Mouse (Mus musculus): ENCODE results near the gene Ubap1. TPM values are rescaled to one million over a fixed set of nuclear protein-coding genes. Genes with fewer than 3 reads are reported as not detected.

Ubap1 gene
- polyA plus RNA-seq (2012; ENCODE audit: insufficient read depth, low replicate concordance), result 5.1 and 28.5 TPM in 2 replicates

DNA sequence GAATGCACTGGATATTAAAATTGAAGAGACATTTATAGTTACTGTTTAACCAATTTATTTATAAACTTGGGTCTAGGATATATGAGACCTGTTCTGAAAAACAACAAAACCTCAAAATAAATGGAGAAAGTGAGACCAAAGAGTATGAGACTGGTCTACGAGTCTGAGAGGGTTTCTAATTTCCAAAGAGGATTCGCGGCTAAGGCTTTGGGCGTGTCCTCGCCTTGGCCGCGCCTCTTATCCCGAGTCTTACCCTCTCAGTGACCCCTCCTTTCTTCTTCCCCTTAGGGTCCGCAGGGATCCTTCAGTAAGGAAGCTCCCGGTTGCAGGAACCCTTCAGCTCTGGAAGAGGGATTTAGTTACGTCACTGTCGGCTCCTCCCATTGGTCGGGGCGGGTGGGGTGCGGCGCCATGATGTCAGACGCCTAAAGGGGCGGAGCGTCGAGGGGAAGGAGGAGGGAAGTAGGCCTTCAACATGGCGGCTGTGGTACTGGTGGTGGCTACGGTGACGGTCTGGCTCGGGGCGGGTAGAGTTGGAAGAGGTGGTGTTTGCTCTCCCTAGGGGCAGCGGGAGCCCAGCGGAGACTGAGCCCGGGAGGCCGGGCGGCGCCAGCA lies at the start of gene Ubap1:
TSS of gene Ubap1 (plus strand) at position 413 of the 615 bp plus-strand sequence.
- no peak for TF ChIP-seq GATA1 (IDR thresholded peaks at IDR 0.05; ENCODE audit: borderline replicate concordance, low read length)
- TF ChIP-seq FLI1 (IDR thresholded peaks at IDR 0.05; ENCODE audit: low read length), result no peak
- H3K4me3 ChIP-seq (replicated peaks), result peak within 1 kb of the TSS; percentile 97
- H3K27me3 ChIP-seq (replicated peaks), result no peaks in the 10 kb centered on the region
- H3K4me1 ChIP-seq, result peaks cover 46% of the 10 kb centered on the region
- H3K36me3 ChIP-seq (replicated peaks; ENCODE audit: low read length), result peaks cover 12% of the 10 kb centered on the region
- no peaks in the 10 kb centered on the region for H3K9me3 ChIP-seq

DNA sequence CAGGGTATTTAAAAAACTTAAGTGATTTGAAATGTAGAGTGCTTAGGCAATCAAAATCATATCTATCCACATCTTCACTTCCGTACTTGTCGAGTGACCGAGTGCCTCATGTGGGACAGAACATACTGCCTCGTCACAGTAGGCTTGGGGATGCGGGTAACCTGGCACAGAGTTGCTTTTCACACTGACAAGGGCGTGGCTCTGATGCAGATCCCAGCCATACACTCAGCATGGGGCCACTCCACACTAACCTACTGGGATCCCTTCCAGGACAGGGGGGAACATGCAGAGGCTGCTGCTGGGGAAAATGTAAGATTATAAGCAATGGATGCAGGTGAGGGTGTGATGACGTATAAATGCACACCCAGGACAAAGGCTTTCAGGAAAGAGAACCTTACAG lies 45.1 kb upstream of the Ubap1 start:
- peak overlapping the region; percentile 47 for H3K4me3 ChIP-seq (replicated peaks)
- H3K36me3 ChIP-seq (replicated peaks; ENCODE audit: low read length), result peaks cover 99% of the 10 kb centered on the region
- no peaks in the 10 kb centered on the region for H3K9me3 ChIP-seq
- no peaks in the 10 kb centered on the region for H3K27me3 ChIP-seq (replicated peaks)
- TF ChIP-seq GATA1 (IDR thresholded peaks at IDR 0.05; ENCODE audit: borderline replicate concordance, low read length) (no peak), FLI1 (IDR thresholded peaks at IDR 0.05; ENCODE audit: low read length) (no peak)
- H3K4me1 ChIP-seq, result peaks cover 62% of the 10 kb centered on the region

DNA sequence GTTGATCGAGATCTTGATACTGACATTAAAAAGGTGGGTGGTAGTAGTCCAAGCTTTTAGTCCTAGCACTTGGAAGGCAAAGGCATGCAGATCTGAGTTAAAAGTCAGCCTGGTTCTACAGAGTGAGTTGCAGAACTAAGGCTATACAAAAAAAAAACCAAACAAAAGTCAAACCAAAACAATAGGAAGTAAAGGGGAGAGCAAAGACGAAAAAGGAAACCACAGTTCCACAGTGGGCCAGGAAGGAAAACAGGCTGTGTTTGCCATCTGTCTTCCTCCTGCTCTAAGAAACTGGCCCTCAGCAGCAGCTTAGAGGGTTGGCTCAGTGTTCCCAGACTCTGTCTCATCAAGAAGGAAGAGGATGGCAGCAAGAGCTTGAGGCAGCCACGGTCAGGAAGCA lies 44.5 kb upstream of the Ubap1 start:
- Histone ChIP-seq H3K4me1 (peaks cover 66% of the 10 kb centered on the region), H3K27me3 (replicated peaks) (no peaks in the 10 kb centered on the region), H3K4me3 (replicated peaks) (peak overlapping the region; percentile 6), H3K36me3 (replicated peaks; ENCODE audit: low read length) (peaks cover 99% of the 10 kb centered on the region), H3K9me3 (no peaks in the 10 kb centered on the region)
- no peak for TF ChIP-seq GATA1 (IDR thresholded peaks at IDR 0.05; ENCODE audit: borderline replicate concordance, low read length)
- no peak for TF ChIP-seq FLI1 (IDR thresholded peaks at IDR 0.05; ENCODE audit: low read length)

DNA sequence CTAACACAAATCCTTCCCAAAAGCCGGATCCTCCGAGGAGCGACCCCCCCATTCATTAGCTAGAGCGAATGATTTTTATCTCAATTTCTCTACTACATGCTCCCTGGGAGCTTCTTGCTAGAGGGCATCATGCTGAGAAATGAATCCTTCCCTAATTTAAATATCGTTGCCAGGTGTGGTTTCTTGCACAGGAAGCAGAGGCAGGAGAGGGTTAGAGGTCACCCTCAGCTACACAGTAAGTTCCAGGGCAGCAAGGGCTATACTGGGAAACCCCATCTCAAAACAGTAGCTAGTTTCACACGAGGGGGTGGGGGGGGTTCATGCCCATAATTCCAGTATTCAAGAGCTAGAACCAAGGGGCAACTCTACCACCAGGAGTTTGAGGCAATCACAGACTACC lies 41.4 kb upstream of the Ubap1 start:
- Histone ChIP-seq H3K4me3 (replicated peaks) (no peak overlapping the region), H3K4me1 (peaks cover 87% of the 10 kb centered on the region), H3K9me3 (no peaks in the 10 kb centered on the region), H3K36me3 (replicated peaks; ENCODE audit: low read length) (peaks cover 97% of the 10 kb centered on the region), H3K27me3 (replicated peaks) (no peaks in the 10 kb centered on the region)
- TF ChIP-seq FLI1 (IDR thresholded peaks at IDR 0.05; ENCODE audit: low read length), result no peak
- TF ChIP-seq GATA1 (IDR thresholded peaks at IDR 0.05; ENCODE audit: borderline replicate concordance, low read length), result no peak

DNA sequence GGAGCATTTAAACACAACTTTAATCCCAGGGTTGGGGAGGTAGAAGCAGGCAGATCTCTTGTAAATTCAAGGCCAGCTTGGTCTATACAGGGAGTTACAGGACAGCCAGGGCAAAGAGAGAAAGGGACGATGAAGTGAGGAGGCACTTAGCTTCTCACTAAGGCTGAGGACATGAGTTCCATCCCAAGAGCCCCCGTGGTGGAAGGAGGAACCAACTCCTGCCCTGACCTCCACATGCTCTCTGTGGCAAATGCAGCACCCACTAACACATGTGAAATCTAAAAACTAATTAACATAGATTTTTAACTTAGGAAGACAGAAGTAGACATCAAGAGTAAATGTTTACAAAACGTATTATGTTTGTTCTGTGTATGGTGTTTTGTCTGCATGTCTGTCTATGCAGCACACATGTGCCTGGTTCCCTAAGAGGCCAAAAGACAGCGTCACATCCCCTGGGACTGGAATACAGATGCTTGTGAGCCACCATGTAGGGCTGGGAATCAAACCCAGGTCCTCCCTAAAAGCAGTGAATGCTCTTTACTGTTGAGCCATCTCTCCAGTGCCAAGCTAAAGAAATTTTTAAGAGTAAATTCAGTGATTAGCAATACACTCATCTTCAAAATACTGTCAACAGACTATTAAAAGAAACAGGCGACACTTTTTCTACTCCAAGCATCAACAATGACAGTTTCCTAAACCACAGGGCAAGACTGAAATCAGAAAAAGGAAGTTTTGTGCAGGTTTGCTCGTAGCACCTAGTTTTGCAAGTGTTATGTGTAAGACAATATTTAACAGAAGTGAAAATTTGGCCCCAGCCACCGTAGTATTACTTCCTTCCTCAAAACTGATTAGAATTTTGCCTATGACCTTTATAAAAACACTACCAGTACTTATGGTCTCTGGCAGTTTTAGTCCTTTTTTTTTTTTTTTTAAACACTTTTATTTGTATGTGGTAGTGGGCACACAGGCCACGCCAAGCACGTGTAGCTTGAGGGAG lies 37.9 kb upstream of the Ubap1 start:
- peaks cover 73% of the 10 kb centered on the region for H3K36me3 ChIP-seq (replicated peaks; ENCODE audit: low read length)
- no peak for TF ChIP-seq GATA1 (IDR thresholded peaks at IDR 0.05; ENCODE audit: borderline replicate concordance, low read length)
- TF ChIP-seq FLI1 (IDR thresholded peaks at IDR 0.05; ENCODE audit: low read length), result no peak
- H3K4me3 ChIP-seq (replicated peaks), result peak overlapping the region; percentile 50
- H3K4me1 ChIP-seq, result peaks cover 77% of the 10 kb centered on the region
- no peaks in the 10 kb centered on the region for H3K9me3 ChIP-seq
- H3K27me3 ChIP-seq (replicated peaks), result no peaks in the 10 kb centered on the region

DNA sequence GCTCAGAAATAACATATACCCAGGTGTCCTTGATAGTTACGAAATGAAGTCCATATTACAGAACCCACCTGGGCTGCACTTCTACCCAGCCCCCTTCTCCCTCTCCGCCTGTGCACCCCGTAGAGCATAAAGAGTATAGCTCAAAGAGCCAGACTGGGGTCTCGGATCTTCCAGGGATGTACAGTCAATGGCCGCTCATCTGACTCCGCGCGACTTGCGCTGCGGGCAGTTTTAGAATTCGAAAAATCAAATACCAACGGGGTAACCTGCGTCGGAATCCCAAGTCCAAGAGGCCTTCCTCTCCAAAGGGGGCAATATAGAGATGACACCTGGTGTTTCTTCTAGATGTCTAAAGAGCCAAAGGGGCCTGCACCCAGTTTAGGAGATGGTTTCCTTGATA lies 35.1 kb upstream of the Ubap1 start:
- no peaks in the 10 kb centered on the region for H3K27me3 ChIP-seq (replicated peaks)
- peaks cover 65% of the 10 kb centered on the region for H3K4me1 ChIP-seq
- peaks cover 44% of the 10 kb centered on the region for H3K36me3 ChIP-seq (replicated peaks; ENCODE audit: low read length)
- no peaks in the 10 kb centered on the region for H3K9me3 ChIP-seq
- TF ChIP-seq FLI1 (IDR thresholded peaks at IDR 0.05; ENCODE audit: low read length) (no peak), GATA1 (IDR thresholded peaks at IDR 0.05; ENCODE audit: borderline replicate concordance, low read length) (no peak)
- H3K4me3 ChIP-seq (replicated peaks), result peak overlapping the region; percentile 98

DNA sequence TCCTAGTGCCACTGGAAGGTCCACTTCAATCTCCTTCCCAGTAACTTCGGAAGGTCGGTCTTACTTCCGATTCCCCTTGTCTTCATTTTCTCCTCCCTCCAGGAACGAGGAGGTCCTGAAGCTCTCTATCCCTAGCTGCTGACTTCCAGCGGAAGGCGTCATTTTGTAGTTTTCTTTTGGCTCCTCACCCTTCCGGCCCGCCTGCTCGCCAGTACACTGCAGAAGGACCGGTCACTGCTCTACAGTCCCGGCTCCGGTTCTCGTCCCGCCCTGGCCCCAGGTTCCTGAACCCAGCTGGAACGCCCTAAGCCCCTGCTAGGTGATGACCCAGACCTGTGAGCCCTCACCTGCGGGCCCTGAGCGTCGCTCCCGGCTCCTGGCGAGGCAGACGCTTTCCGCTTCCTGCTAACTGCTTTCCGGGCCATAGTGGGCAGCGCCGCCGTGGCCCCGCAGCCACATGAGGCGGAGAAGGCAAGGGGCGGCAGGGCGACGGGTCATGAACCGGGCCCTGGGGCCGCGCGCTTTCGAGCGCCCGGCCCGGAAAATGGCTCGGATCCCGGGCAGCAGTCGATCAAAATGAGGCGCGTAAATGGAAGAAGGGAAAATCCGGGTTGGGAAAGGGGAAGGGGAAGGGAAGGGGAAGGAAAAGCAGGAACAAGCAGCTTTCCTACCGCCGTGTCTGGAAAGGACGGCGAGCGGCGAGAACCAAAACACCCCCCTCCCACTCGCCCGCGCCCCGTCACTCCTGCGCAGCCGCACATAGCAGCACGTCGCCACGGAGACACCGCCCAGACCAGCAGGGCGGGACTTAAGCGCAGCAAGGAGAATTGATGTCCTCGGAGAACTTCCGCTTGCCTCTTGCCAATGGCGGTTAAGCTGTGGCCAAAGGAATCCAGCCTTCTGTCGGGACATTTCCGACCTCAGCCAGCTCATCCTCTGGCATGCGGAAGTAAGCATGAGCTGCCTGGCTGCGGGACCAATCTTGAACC lies 34.4 kb upstream of the Ubap1 start, which contains the start of gene Dcaf12:
TSS of gene Dcaf12 (minus strand) at position 749 of the 989 bp plus-strand sequence.
- H3K4me1 ChIP-seq, result peaks cover 70% of the 10 kb centered on the region
- H3K36me3 ChIP-seq (replicated peaks; ENCODE audit: low read length), result peaks cover 39% of the 10 kb centered on the region
- peak within 1 kb of the TSS; percentile 98 for H3K4me3 ChIP-seq (replicated peaks)
- H3K27me3 ChIP-seq (replicated peaks), result no peaks in the 10 kb centered on the region
- no peaks in the 10 kb centered on the region for H3K9me3 ChIP-seq
- TF ChIP-seq GATA1 (IDR thresholded peaks at IDR 0.05; ENCODE audit: borderline replicate concordance, low read length) (no peak), FLI1 (IDR thresholded peaks at IDR 0.05; ENCODE audit: low read length) (0 out of 2 replicates have a peak, but pooled peaks have one; percentile 12)

DNA sequence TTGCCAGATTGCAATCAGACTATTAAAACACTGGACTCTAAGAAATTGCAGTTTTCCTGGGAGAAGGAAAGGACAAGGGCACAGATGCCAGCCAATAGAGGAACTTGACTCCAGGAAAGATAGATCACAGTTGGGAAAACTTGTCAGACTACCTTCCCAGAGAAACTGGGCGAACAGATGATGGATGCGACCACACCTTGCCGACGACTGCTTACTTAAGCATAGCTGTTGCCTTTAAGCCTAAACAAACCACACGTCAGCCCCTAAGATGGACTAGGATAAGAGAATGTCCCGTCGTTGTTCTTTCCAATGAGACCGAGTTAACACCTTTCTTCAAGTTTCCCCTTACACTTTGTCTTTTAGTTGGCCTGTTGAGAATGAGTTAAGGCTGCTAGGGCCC lies 33.6 kb upstream of the Ubap1 start:
- Histone ChIP-seq H3K36me3 (replicated peaks; ENCODE audit: low read length) (peaks cover 32% of the 10 kb centered on the region), H3K4me3 (replicated peaks) (peak overlapping the region; percentile 98), H3K9me3 (no peaks in the 10 kb centered on the region), H3K4me1 (peaks cover 77% of the 10 kb centered on the region), H3K27me3 (replicated peaks) (no peaks in the 10 kb centered on the region)
- TF ChIP-seq FLI1 (IDR thresholded peaks at IDR 0.05; ENCODE audit: low read length) (no peak), GATA1 (IDR thresholded peaks at IDR 0.05; ENCODE audit: borderline replicate concordance, low read length) (no peak)

DNA sequence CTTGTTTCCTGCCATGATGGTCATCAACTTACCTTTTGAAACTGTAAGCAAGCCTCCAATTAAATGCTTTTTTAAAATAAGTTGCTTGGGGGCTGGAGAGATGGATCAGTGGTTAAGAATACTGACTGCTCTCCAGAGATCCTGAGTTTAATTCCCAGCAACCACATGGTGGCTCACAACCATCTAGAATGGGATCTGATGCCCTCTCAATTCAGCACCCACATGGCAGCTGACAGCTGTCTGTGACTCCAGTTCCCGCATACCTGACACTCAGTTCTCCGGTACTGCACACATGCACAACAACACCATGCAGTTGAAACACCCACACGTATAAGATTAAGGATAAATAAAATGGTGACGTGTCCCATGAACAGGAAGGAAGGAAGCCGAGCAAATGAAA lies 30.5 kb upstream of the Ubap1 start:
- Histone ChIP-seq H3K9me3 (no peaks in the 10 kb centered on the region), H3K4me1 (peaks cover 54% of the 10 kb centered on the region)

More for the DNA sequence above, 30.5 kb upstream of the Ubap1 start:
- Histone ChIP-seq H3K27me3 (replicated peaks) (no peaks in the 10 kb centered on the region), H3K4me3 (replicated peaks) (no peak overlapping the region), H3K36me3 (replicated peaks; ENCODE audit: low read length) (peaks cover 1% of the 10 kb centered on the region)
- TF ChIP-seq GATA1 (IDR thresholded peaks at IDR 0.05; ENCODE audit: borderline replicate concordance, low read length), result no peak
- TF ChIP-seq FLI1 (IDR thresholded peaks at IDR 0.05; ENCODE audit: low read length), result no peak
